Mouse (Mus musculus): Measurements from ENCODE around the gene Trmt2b. TPM values are rescaled to one million over a fixed set of nuclear protein-coding genes. Genes with fewer than 3 reads are reported as not detected.

Trmt2b gene
- polyA plus RNA-seq, 2 experiments: 4.9 to 9.5 TPM

GRCm38 (mm10) chrX:134238266-134238665 is 38.5 kb downstream of the Trmt2b start:
- 85% methylated on average over 10 of the region's 10 CpGs for WGBS (ENCODE audit: insufficient replicate concordance)
- no peaks in the 10 kb centered on the region for H3K9me3 ChIP-seq (ENCODE audit: control insufficient read depth, low read length)
- no peaks in the 10 kb centered on the region for H3K36me3 ChIP-seq (replicated peaks; ENCODE audit: control insufficient read depth, insufficient read depth, low read depth)
- no peak for DNase-seq (ENCODE audit: low read depth in 3 of 3, low spot score in 3 of 3)
- no peak overlapping the region for H3K27ac ChIP-seq
- H3K27me3 ChIP-seq (ENCODE audit: control insufficient read depth, insufficient read depth, low read length): no peaks in the 10 kb centered on the region
- no peak for ATAC-seq (ENCODE audit: insufficient read depth)
- no peak overlapping the region for H3K9ac ChIP-seq (replicated peaks)
- TF ChIP-seq CTCF (IDR thresholded peaks at IDR 0.05; ENCODE audit: low read depth) (no peak), EP300 (IDR thresholded peaks at IDR 0.05; ENCODE audit: low read depth) (no peak)
- H3K4me3 ChIP-seq (ENCODE audit: insufficient read depth in 1 of 2, low read depth in 2 of 2, low read length in 2 of 2): no peak overlapping the region
- H3K4me1 ChIP-seq (replicated peaks; ENCODE audit: control insufficient read depth in 2 of 2, insufficient read depth in 2 of 2, low read length in 1 of 2): no peaks in the 10 kb centered on the region
- H3K4me2 ChIP-seq (ENCODE audit: low read depth): no peak overlapping the region

GRCm38 (mm10) chrX:134233048-134233447 is 43.7 kb downstream of the Trmt2b start:
- Histone ChIP-seq H3K27me3 (ENCODE audit: control insufficient read depth, insufficient read depth, low read length) (no peaks in the 10 kb centered on the region), H3K9me3 (ENCODE audit: control insufficient read depth, low read length) (no peaks in the 10 kb centered on the region), H3K4me1 (replicated peaks; ENCODE audit: control insufficient read depth in 2 of 2, insufficient read depth in 2 of 2, low read length in 1 of 2) (no peaks in the 10 kb centered on the region), H3K4me3 (ENCODE audit: insufficient read depth in 1 of 2, low read depth in 2 of 2, low read length in 2 of 2) (no peak overlapping the region), H3K36me3 (replicated peaks; ENCODE audit: control insufficient read depth, insufficient read depth, low read depth) (no peaks in the 10 kb centered on the region), H3K27ac (no peak overlapping the region), H3K9ac (replicated peaks) (no peak overlapping the region), H3K4me2 (ENCODE audit: low read depth) (no peak overlapping the region)
- TF ChIP-seq CTCF (IDR thresholded peaks at IDR 0.05; ENCODE audit: low read depth): no peak
- no peak for TF ChIP-seq EP300 (IDR thresholded peaks at IDR 0.05; ENCODE audit: low read depth)
- WGBS (ENCODE audit: insufficient replicate concordance): 41% methylated on average over 1 of the region's 1 CpGs
- DNase-seq (ENCODE audit: low read depth in 3 of 3, low spot score in 3 of 3): no peak
- peak; percentile 35; the same call in 1 of the 2 replicates for ATAC-seq (ENCODE audit: insufficient read depth)

GRCm38 (mm10) chrX:134221856-134222255 is 54.9 kb downstream of the Trmt2b start, which contains the start of gene Nox1:
TSS of gene Nox1 (minus strand) at chrX:134221956.
- Histone ChIP-seq H3K4me3 (ENCODE audit: insufficient read depth in 1 of 2, low read depth in 2 of 2, low read length in 2 of 2) (no peak within 1 kb of the TSS), H3K27me3 (ENCODE audit: control insufficient read depth, insufficient read depth, low read length) (no peaks in the 10 kb centered on the region), H3K27ac (no peak within 1 kb of the TSS), H3K9me3 (ENCODE audit: control insufficient read depth, low read length) (no peaks in the 10 kb centered on the region), H3K4me1 (replicated peaks; ENCODE audit: control insufficient read depth in 2 of 2, insufficient read depth in 2 of 2, low read length in 1 of 2) (peaks cover 0 to 13% of the 10 kb centered on the region in 2 experiments; a peak in 2 of 4 replicates), H3K4me2 (ENCODE audit: low read depth) (no peak within 1 kb of the TSS), H3K36me3 (replicated peaks; ENCODE audit: control insufficient read depth, insufficient read depth, low read depth) (no peaks in the 10 kb centered on the region), H3K9ac (replicated peaks) (no peak within 1 kb of the TSS)
- DNase-seq (ENCODE audit: low read depth in 3 of 3, low spot score in 3 of 3) (no peak), ATAC-seq (ENCODE audit: insufficient read depth) (no peak)
- 54% methylated on average over 4 of the region's 4 CpGs for WGBS (ENCODE audit: insufficient replicate concordance)
- TF ChIP-seq EP300 (IDR thresholded peaks at IDR 0.05; ENCODE audit: low read depth): no peak
- TF ChIP-seq CTCF (IDR thresholded peaks at IDR 0.05; ENCODE audit: low read depth): no peak

GRCm38 (mm10) chrX:134220618-134221017 is 56.2 kb downstream of the Trmt2b start:
- Histone ChIP-seq H3K4me3 (ENCODE audit: insufficient read depth in 1 of 2, low read depth in 2 of 2, low read length in 2 of 2) (no peak overlapping the region), H3K27me3 (ENCODE audit: control insufficient read depth, insufficient read depth, low read length) (no peaks in the 10 kb centered on the region), H3K9ac (replicated peaks) (no peak overlapping the region), H3K27ac (no peak overlapping the region), H3K4me1 (replicated peaks; ENCODE audit: control insufficient read depth in 2 of 2, insufficient read depth in 2 of 2, low read length in 1 of 2) (peaks cover 0 to 13% of the 10 kb centered on the region in 2 experiments; a peak in 2 of 4 replicates), H3K36me3 (replicated peaks; ENCODE audit: control insufficient read depth, insufficient read depth, low read depth) (no peaks in the 10 kb centered on the region), H3K9me3 (ENCODE audit: control insufficient read depth, low read length) (no peaks in the 10 kb centered on the region), H3K4me2 (ENCODE audit: low read depth) (no peak overlapping the region)
- ATAC-seq (ENCODE audit: insufficient read depth): no peak
- DNase-seq (ENCODE audit: low read depth in 3 of 3, low spot score in 3 of 3): no peak
- 43% methylated on average over 3 of the region's 3 CpGs for WGBS (ENCODE audit: insufficient replicate concordance)
- TF ChIP-seq EP300 (IDR thresholded peaks at IDR 0.05; ENCODE audit: low read depth) (no peak), CTCF (IDR thresholded peaks at IDR 0.05; ENCODE audit: low read depth) (no peak)

- Histone ChIP-seq H3K4me2 (ENCODE audit: low read depth) (peak overlapping the region; percentile 12; the same call in 1 of the 2 replicates), H3K36me3 (replicated peaks; ENCODE audit: control insufficient read depth, insufficient read depth, low read depth) (no peaks in the 10 kb centered on the region), H3K9me3 (ENCODE audit: control insufficient read depth, low read length) (no peaks in the 10 kb centered on the region), H3K27me3 (ENCODE audit: control insufficient read depth, insufficient read depth, low read length) (no peaks in the 10 kb centered on the region), H3K4me3 (ENCODE audit: insufficient read depth in 1 of 2, low read depth in 2 of 2, low read length in 2 of 2) (no peak overlapping the region), H3K4me1 (replicated peaks; ENCODE audit: control insufficient read depth in 2 of 2, insufficient read depth in 2 of 2, low read length in 1 of 2) (peaks cover 0 to 13% of the 10 kb centered on the region in 2 experiments; a peak in 2 of 4 replicates), H3K27ac (no peak overlapping the region), H3K9ac (replicated peaks) (no peak overlapping the region)
- TF ChIP-seq CTCF (IDR thresholded peaks at IDR 0.05; ENCODE audit: low read depth) (no peak), EP300 (IDR thresholded peaks at IDR 0.05; ENCODE audit: low read depth) (no peak)
- ATAC-seq (ENCODE audit: insufficient read depth): peak; percentile 80
- WGBS (ENCODE audit: insufficient replicate concordance): 27% methylated on average over 4 of the region's 4 CpGs
- DNase-seq (ENCODE audit: low read depth in 3 of 3, low spot score in 3 of 3): peak; percentile 7 to 17 (median 16)
These were observed 58.6 kb downstream of the Trmt2b start for GRCm38 (mm10) chrX:134218161-134218560.
